Mouse (Mus musculus) megakaryocyte-erythroid progenitor cell, adult 5-6 weeks (primary cell): ENCODE data around the gene Slc6a4. TPM values are rescaled to one million over a fixed set of nuclear protein-coding genes. Genes with fewer than 3 reads are reported as not detected.
"Not testable (repeated sequence)": the region's sequence is repeated elsewhere in the genome, so short reads cannot be mapped to it uniquely, and the experiment has no call there.

Source experiments
- ATAC-seq: replicated peaks from 2 replicates; pipeline ENCODE4 v1.8.0; 2016; ENCODE audit warnings: mild to moderate bottlenecking, inconsistent platforms; ENCODE audit not compliant: severe bottlenecking, poor library complexity, low FRiP score, low TSS enrichment
- total RNA-seq, 2 experiments: library from RNA; stranded (forward) in 1 of 2; stranded (reverse) in 1 of 2; fragments of 200-1000, 215-1000 nt in 1 of 2; fragments of >200 nt in 1 of 2; fragmentation: Nextera tagmentation in 1 of 2; gene quantifications; 2 replicates each; pipeline ENCODE4 v1.2.3; 2014 to 2017

The Slc6a4 gene
- total RNA-seq, 2 experiments from 2014 or later = 0.09 TPM; not detected in 1

GRCm38 (mm10) chr11:77009069-77010025 lies 10.9 kb downstream of the Slc6a4 start:
- ATAC-seq = no peak

- no peak for ATAC-seq
Observed at GRCm38 (mm10) chr11:77010762-77011475, 12.5 kb downstream of the Slc6a4 start.

- no peak for ATAC-seq
Observed at GRCm38 (mm10) chr11:77018046-77018445, 19.6 kb downstream of the Slc6a4 start.

GRCm38 (mm10) chr11:77019539-77019938 lies 21.1 kb downstream of the Slc6a4 start:
- ATAC-seq = no peak

- ATAC-seq = no peak
Observed at GRCm38 (mm10) chr11:77021749-77022396, 23.5 kb downstream of the Slc6a4 start.

- no peak for ATAC-seq
Observed at GRCm38 (mm10) chr11:77026559-77026958, 28.2 kb downstream of the Slc6a4 start.

GRCm38 (mm10) chr11:77028157-77028556 lies 29.8 kb downstream of the Slc6a4 start:
- ATAC-seq = no peak

GRCm38 (mm10) chr11:77031151-77031934 lies 32.9 kb downstream of the Slc6a4 start:
- ATAC-seq = no peak

GRCm38 (mm10) chr11:77041891-77042290 lies 43.5 kb downstream of the Slc6a4 start:
- no peak for ATAC-seq

- no peak for ATAC-seq
Observed at GRCm38 (mm10) chr11:77042816-77043215, 44.4 kb downstream of the Slc6a4 start.

GRCm38 (mm10) chr11:77061951-77062350 lies 63.5 kb downstream of the Slc6a4 start:
- no peak for ATAC-seq

- no peak for ATAC-seq
Observed at GRCm38 (mm10) chr11:77063406-77063805, 65.0 kb downstream of the Slc6a4 start.

- no peak for ATAC-seq
Observed at GRCm38 (mm10) chr11:77068825-77069224, 70.4 kb downstream of the Slc6a4 start.

GRCm38 (mm10) chr11:77070721-77071120 lies 72.3 kb downstream of the Slc6a4 start:
- 0 out of 2 replicates have a peak, but pooled peaks have one; percentile 63 for ATAC-seq

GRCm38 (mm10) chr11:77077331-77077730 lies 78.9 kb downstream of the Slc6a4 start:
- not testable (repeated sequence) for ATAC-seq

- 0 out of 2 replicates have a peak, but pooled peaks have one; percentile 28 for ATAC-seq
Observed at GRCm38 (mm10) chr11:77077792-77078191, 79.4 kb downstream of the Slc6a4 start.

GRCm38 (mm10) chr11:77078273-77079134 lies 80.1 kb downstream of the Slc6a4 start, which contains the start of gene Nsrp1:
Gene Nsrp1, minus strand, starts transcription at chr11:77078435.
- ATAC-seq = peak; percentile 100

GRCm38 (mm10) chr11:77079361-77079760 lies 81.0 kb downstream of the Slc6a4 start:
- no peak for ATAC-seq
